Mouse (Mus musculus): ENCODE results near the gene Cd48. TPM values are rescaled to one million over a fixed set of nuclear protein-coding genes. Genes with fewer than 3 reads are reported as not detected.

The Cd48 gene
- 544 TPM for polyA plus RNA-seq (2017; shearing (Covaris generic))

GRCm38 (mm10) chr1:171681531-171682299, at the start of gene Cd48:
Cd48 (plus strand) TSS chr1:171682009.

GRCm38 (mm10) chr1:171652734-171653133, 29.1 kb upstream of the Cd48 start, which contains the start of gene Slamf7:
Slamf7 (minus strand) TSS chr1:171653035.

Other genes starting within 250 kb of the Cd48 start
- 0.93 TPM for gene F11r, start 244.5 kb upstream of the Cd48 start, polyA plus RNA-seq (2017; shearing (Covaris generic))
- gene Alyref2, start 178.5 kb upstream of the Cd48 start, polyA plus RNA-seq (2017; shearing (Covaris generic)), result 9.7 TPM
- gene Itln1, start 146.7 kb upstream of the Cd48 start, polyA plus RNA-seq (2017; shearing (Covaris generic)), result not detected
- gene Cd244a, start 122.8 kb upstream of the Cd48 start, polyA plus RNA-seq (2017; shearing (Covaris generic)), result 0.69 TPM
- gene Ly9, start 74.6 kb upstream of the Cd48 start, polyA plus RNA-seq (2017; shearing (Covaris generic)), result 162 TPM
- gene Slamf7, start 29.0 kb upstream of the Cd48 start, polyA plus RNA-seq (2017; shearing (Covaris generic)), result 17.8 TPM
- gene Slamf1, start 85.1 kb downstream of the Cd48 start, polyA plus RNA-seq (2017; shearing (Covaris generic)), result 97.2 TPM
- 161 TPM for gene Cd84, start 157.7 kb downstream of the Cd48 start, polyA plus RNA-seq (2017; shearing (Covaris generic))
- 0.77 TPM for gene Gm10521, start 213.7 kb downstream of the Cd48 start, polyA plus RNA-seq (2017; shearing (Covaris generic))
- 582 TPM for gene Slamf6, start 235.5 kb downstream of the Cd48 start, polyA plus RNA-seq (2017; shearing (Covaris generic))

All from CD4-positive, CD25-positive, alpha-beta regulatory T cell, adult 9 weeks (primary cell).